Mouse (Mus musculus) heart, embryonic 16.5 days (tissue): Measurements from ENCODE around the gene Syt12. TPM values are rescaled to one million over a fixed set of nuclear protein-coding genes. Genes with fewer than 3 reads are reported as not detected.
"Not testable (repeated sequence)": the region's sequence is repeated elsewhere in the genome, so short reads cannot be mapped to it uniquely, and the experiment has no call there.

ENCODE experiments used
- ATAC-seq: fragments of 200-750 bp; cut with Nextera tagmentation; replicated peaks from 2 replicates; pipeline ENCODE4 v1.8.0; 2017; ENCODE audit warnings: moderate number of reproducible peaks; ENCODE audit not compliant: insufficient read depth, low FRiP score; ENCODE audit errors: extremely low read depth
- H3K27ac ChIP-seq: fragments of 300-500 bp; sonication (generic); 2 replicates; pipeline ENCODE4 v1.5.1; 2014; ENCODE audit warnings: mild to moderate bottlenecking, low read length, control low read depth, moderate library complexity
- H3K27me3 ChIP-seq: fragments of 300-500 bp; sonication (generic); 2 replicates; pipeline ENCODE4 v1.6.1; 2014; ENCODE audit warnings: low read length, mixed read lengths; ENCODE audit not compliant: control insufficient read depth, insufficient read depth
- H3K36me3 ChIP-seq: fragments of 300-500 bp; sonication (generic); 2 replicates; pipeline ENCODE4 v1.6.1; 2014; ENCODE audit not compliant: control insufficient read depth, insufficient read depth
- H3K4me1 ChIP-seq: fragments of 300-500 bp; sonication (generic); 2 replicates; pipeline ENCODE4 v1.6.1; 2014; ENCODE audit warnings: low read length, mixed read lengths; ENCODE audit not compliant: control insufficient read depth, insufficient read depth
- H3K4me2 ChIP-seq: fragments of 300-500 bp; sonication (generic); 2 replicates; pipeline ENCODE4 v1.6.1; 2014; ENCODE audit warnings: low read depth, mild to moderate bottlenecking, control low read depth, low read length
- H3K4me3 ChIP-seq: fragments of 300-500 bp; sonication (generic); 2 replicates; pipeline ENCODE4 v1.5.1; 2014; ENCODE audit warnings: mild to moderate bottlenecking, control low read depth, low read length
- H3K9ac ChIP-seq: fragments of 300-500 bp; sonication (generic); 2 replicates; pipeline ENCODE4 v1.6.1; 2014; ENCODE audit warnings: low read length, control low read depth
- H3K9me3 ChIP-seq: fragments of 300-500 bp; sonication (generic); replicated peaks from 2 replicates; pipeline ENCODE4 v1.6.1; 2016; ENCODE audit warnings: low read length; ENCODE audit not compliant: control insufficient read depth
- WGBS: fragments of 180-500 bp; shearing (Covaris S2); extraction: QIAGEN DNeasy Blood & Tissue Kit; methylation state at CpG from one replicate; pipeline ENCODE4 v1.1.7; 2014; 5-methylcytosine and 5-hydroxymethylcytosine counted together
- polyA plus RNA-seq: library from polyadenylated mRNA; unstranded; fragments of >200 nt; fragmentation: Nextera tagmentation; extraction: Ambion mirVana; gene quantifications from 2 replicates; pipeline ENCODE4 v1.2.1, GENCODE M21; 2015

The Syt12 gene
- polyA plus RNA-seq, 1 experiment from 2014 or later = 1.1 TPM

- not testable (repeated sequence) for H3K27me3 ChIP-seq, H3K9ac ChIP-seq, H3K4me2 ChIP-seq, H3K36me3 ChIP-seq, ATAC-seq, H3K4me3 ChIP-seq, H3K9me3 ChIP-seq, H3K27ac ChIP-seq, H3K4me1 ChIP-seq
- WGBS = 43% methylated on average over 1 of the region's 1 CpGs
These were observed 23.2 kb downstream of the Syt12 start for GRCm38 (mm10) chr19:4454040-4454439.

- H3K36me3 ChIP-seq = no peaks in the 10 kb centered on the region
- ATAC-seq = no peak
- H3K27me3 ChIP-seq = no peaks in the 10 kb centered on the region
- no peak overlapping the region for H3K27ac ChIP-seq
- no peaks in the 10 kb centered on the region for H3K9me3 ChIP-seq
- WGBS = 50% methylated on average over 4 of the region's 4 CpGs
- H3K4me2 ChIP-seq = no peak overlapping the region
- no peak overlapping the region for H3K9ac ChIP-seq
- no peaks in the 10 kb centered on the region for H3K4me1 ChIP-seq
- H3K4me3 ChIP-seq = no peak overlapping the region
These were observed 24.7 kb downstream of the Syt12 start for GRCm38 (mm10) chr19:4452525-4452924.

- H3K4me3 ChIP-seq = no peak overlapping the region
- ATAC-seq = no peak
- H3K36me3 ChIP-seq = no peaks in the 10 kb centered on the region
- H3K9me3 ChIP-seq = no peaks in the 10 kb centered on the region
- 49% methylated on average over 5 of the region's 5 CpGs for WGBS
- no peak overlapping the region for H3K27ac ChIP-seq
- no peaks in the 10 kb centered on the region for H3K4me1 ChIP-seq
- H3K27me3 ChIP-seq = no peaks in the 10 kb centered on the region
- no peak overlapping the region for H3K9ac ChIP-seq
- no peak overlapping the region for H3K4me2 ChIP-seq
These were observed 25.3 kb downstream of the Syt12 start for GRCm38 (mm10) chr19:4451965-4452364.

- 49% methylated on average over 8 of the region's 8 CpGs for WGBS
These were observed 26.1 kb downstream of the Syt12 start for GRCm38 (mm10) chr19:4451098-4451497.

GRCm38 (mm10) chr19:4450666-4451065 is 26.6 kb downstream of the Syt12 start:
- H3K27ac ChIP-seq = no peak overlapping the region
- H3K4me3 ChIP-seq = no peak overlapping the region
- H3K27me3 ChIP-seq = no peaks in the 10 kb centered on the region
- no peak overlapping the region for H3K4me2 ChIP-seq
- no peak overlapping the region for H3K9ac ChIP-seq
- no peaks in the 10 kb centered on the region for H3K9me3 ChIP-seq
- no peaks in the 10 kb centered on the region for H3K36me3 ChIP-seq
- WGBS = 73% methylated on average over 5 of the region's 5 CpGs
- ATAC-seq = no peak
- H3K4me1 ChIP-seq = no peaks in the 10 kb centered on the region

More at GRCm38 (mm10) chr19:4451098-4451497, 26.1 kb downstream of the Syt12 start:
- Histone ChIP-seq H3K9me3 (no peaks in the 10 kb centered on the region), H3K36me3 (no peaks in the 10 kb centered on the region), H3K4me2 (no peak overlapping the region), H3K27me3 (no peaks in the 10 kb centered on the region), H3K4me3 (no peak overlapping the region), H3K4me1 (no peaks in the 10 kb centered on the region), H3K9ac (no peak overlapping the region), H3K27ac (no peak overlapping the region)
- no peak for ATAC-seq

- Histone ChIP-seq H3K9ac (no peak overlapping the region), H3K27ac (no peak overlapping the region), H3K4me2 (no peak overlapping the region), H3K27me3 (no peaks in the 10 kb centered on the region), H3K4me1 (no peaks in the 10 kb centered on the region), H3K36me3 (no peaks in the 10 kb centered on the region), H3K4me3 (no peak overlapping the region), H3K9me3 (no peaks in the 10 kb centered on the region)
- no peak for ATAC-seq
- 89% methylated on average over 9 of the region's 9 CpGs for WGBS
These were observed 28.0 kb downstream of the Syt12 start for GRCm38 (mm10) chr19:4449230-4449629.

GRCm38 (mm10) chr19:4447445-4447844 is 29.8 kb downstream of the Syt12 start:
- H3K4me2 ChIP-seq = no peak overlapping the region
- no peak for ATAC-seq
- no peaks in the 10 kb centered on the region for H3K9me3 ChIP-seq
- no peak overlapping the region for H3K27ac ChIP-seq
- no peaks in the 10 kb centered on the region for H3K36me3 ChIP-seq
- no peaks in the 10 kb centered on the region for H3K27me3 ChIP-seq
- H3K4me1 ChIP-seq = no peaks in the 10 kb centered on the region
- no peak overlapping the region for H3K4me3 ChIP-seq
- WGBS = 88% methylated on average over 9 of the region's 9 CpGs
- no peak overlapping the region for H3K9ac ChIP-seq

GRCm38 (mm10) chr19:4446661-4447420 is 30.4 kb downstream of the Syt12 start:
- no peak for ATAC-seq
- no peaks in the 10 kb centered on the region for H3K9me3 ChIP-seq

GRCm38 (mm10) chr19:4442408-4442807 is 34.8 kb downstream of the Syt12 start:
- Histone ChIP-seq H3K27ac (0 out of 2 replicates have a peak overlapping the region, but pooled peaks have one; percentile 19), H3K9ac (no peak overlapping the region), H3K4me3 (no peak overlapping the region), H3K27me3 (no peaks in the 10 kb centered on the region), H3K36me3 (no peaks in the 10 kb centered on the region), H3K4me1 (peaks cover 33% of the 10 kb centered on the region), H3K4me2 (no peak overlapping the region), H3K9me3 (no peaks in the 10 kb centered on the region)
- no peak for ATAC-seq
- WGBS = 7% methylated on average over 3 of the region's 3 CpGs

More at GRCm38 (mm10) chr19:4446661-4447420, 30.4 kb downstream of the Syt12 start:
- H3K4me2 ChIP-seq = no peak overlapping the region
- no peak overlapping the region for H3K9ac ChIP-seq
- H3K27me3 ChIP-seq = no peaks in the 10 kb centered on the region
- 85% methylated on average over 8 of the region's 8 CpGs for WGBS
- no peak overlapping the region for H3K27ac ChIP-seq
- peaks cover 6% of the 10 kb centered on the region for H3K4me1 ChIP-seq
- H3K36me3 ChIP-seq = no peaks in the 10 kb centered on the region
- H3K4me3 ChIP-seq = no peak overlapping the region
